Mouse (Mus musculus): ENCODE results near the gene Naa35.

DNA sequence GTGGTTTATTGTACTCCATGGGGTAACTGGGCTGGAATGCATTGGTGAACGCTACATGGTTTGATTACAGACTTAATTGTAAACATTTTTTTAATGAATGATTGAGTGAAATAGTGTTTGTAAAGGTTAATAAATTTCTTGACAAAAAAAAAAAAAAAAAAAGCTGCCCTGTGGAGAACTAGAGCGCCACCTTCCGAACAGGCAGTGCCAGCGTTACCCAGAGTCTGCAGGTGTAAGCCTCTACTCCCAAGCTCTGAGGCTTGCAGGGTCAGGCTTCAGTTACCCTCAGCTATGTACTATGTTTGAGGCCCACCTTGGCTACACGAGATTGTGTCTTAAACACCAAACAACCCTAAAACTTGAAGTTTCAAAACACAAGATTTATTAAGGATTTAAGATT lies 49.6 kb downstream of the Naa35 start:
- TF ChIP-seq GATA1 (IDR thresholded peaks at IDR 0.05; ENCODE audit: low read length) (no peak), TAL1 (IDR thresholded peaks at IDR 0.05; ENCODE audit: low read length) (no peak)
